Mouse (Mus musculus): ENCODE data around the gene Cacna1b. TPM values are rescaled to one million over a fixed set of nuclear protein-coding genes. Genes with fewer than 3 reads are reported as not detected.

The Cacna1b gene
- total and polyA plus RNA-seq, 2 experiments from 2014 or later: 0.31 TPM; not detected in 1

DNA sequence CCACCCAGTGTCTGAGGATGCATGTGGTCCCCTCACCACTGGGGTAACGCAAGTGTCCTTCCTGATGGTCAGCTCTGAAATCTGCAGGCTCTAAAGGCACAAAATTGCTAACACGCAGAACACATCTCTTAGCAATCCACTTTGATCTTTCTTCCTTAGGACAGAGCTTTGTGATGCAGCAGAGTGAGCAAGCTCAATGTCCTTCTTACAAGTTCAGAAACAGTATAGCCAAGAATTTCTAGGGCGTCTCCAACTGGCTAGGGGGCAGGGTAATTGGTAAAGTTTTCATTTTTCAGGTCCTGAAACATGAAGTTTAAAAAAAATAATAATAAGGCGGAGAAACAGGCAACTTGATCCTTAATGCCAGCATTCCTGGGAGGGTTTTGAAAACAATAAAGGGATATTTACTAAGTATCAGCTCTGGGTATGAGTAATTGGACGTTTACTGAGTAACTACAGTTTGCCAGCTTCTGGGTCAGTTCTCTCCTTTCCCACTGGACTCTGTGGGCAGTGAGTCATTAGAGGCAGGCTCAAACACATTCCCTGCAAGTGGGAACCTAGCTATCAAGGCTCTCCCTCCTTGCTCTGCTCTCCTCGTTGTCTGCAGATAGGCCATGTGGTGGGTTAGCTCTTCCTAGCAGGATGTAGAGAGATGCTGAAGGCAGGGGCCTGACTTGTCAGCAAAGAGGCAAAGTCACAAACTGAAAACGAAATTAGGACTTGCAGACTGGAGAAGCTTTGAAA, 200.2 kb downstream of the Cacna1b start:
- 69% methylated on average over 7 of the region's 7 CpGs for WGBS
- Histone ChIP-seq H3K36me3 (replicated peaks; ENCODE audit: control insufficient read depth, insufficient read depth, low read length) (no peaks in the 10 kb centered on the region), H3K4me2 (ENCODE audit: low read depth, low read length) (no peak overlapping the region), H3K9me3 (replicated peaks; ENCODE audit: control insufficient read depth, low read length) (no peaks in the 10 kb centered on the region), H3K4me1 (ENCODE audit: control insufficient read depth, insufficient read depth) (no peaks in the 10 kb centered on the region), H3K27ac (ENCODE audit: low read depth) (no peak overlapping the region), H3K4me3 (ENCODE audit: low read depth, low read length) (no peak overlapping the region), H3K9ac (replicated peaks; ENCODE audit: low read depth, low read length) (no peak overlapping the region), H3K27me3 (ENCODE audit: control insufficient read depth, insufficient read depth, low read length) (no peaks in the 10 kb centered on the region)
- DNase-seq (ENCODE audit: low spot score): no peak
- no peak for TF ChIP-seq EP300 (IDR thresholded peaks at IDR 0.05; ENCODE audit: low read depth)
- TF ChIP-seq CTCF (IDR thresholded peaks at IDR 0.05; ENCODE audit: low read depth): no peak
- ATAC-seq (ENCODE audit: insufficient read depth, low read depth): no peak

DNA sequence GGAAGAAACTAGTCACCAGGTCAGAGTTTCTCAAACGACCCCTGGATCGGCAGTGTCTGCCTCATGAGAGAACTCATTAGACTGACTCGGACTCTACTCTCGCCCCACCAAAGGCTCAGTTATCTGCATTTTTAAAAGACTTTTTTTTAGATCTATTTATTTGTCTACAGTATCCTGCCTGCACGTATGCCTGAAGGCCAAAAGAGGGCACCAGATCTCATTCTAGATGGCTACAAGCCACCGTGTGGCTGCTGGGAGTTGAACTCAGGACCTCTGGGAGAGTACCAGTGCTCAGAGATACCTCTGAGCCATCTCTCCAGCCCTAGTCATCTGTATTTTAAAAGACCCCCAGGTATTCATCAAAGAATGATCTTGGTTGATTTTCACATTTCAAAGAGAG, 201.0 kb downstream of the Cacna1b start:
- no peaks in the 10 kb centered on the region for H3K9me3 ChIP-seq (replicated peaks; ENCODE audit: control insufficient read depth, low read length)
- 75% methylated on average over 6 of the region's 6 CpGs for WGBS

DNA sequence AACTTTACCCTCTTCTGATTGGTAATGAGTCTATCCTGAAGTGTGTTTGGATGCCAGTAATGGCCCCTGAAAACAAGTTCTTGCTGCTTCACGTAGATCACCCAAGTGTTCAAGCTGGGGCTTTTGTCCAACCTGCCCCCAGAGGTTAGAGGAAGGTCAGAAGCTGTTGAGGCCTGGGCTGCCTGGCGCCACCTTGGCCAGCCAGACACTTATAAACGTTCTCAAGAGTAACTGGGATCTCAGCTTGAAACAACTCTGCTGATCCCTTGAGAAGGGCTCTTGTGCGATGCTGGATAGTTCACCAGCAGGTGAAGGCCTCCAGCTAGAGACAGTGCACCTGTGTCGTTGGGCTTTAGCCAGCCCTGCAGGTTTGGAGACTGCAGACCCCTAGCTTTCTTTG, 202.8 kb downstream of the Cacna1b start:
- H3K36me3 ChIP-seq (replicated peaks; ENCODE audit: control insufficient read depth, insufficient read depth, low read length): no peaks in the 10 kb centered on the region
- TF ChIP-seq CTCF (IDR thresholded peaks at IDR 0.05; ENCODE audit: low read depth): no peak
- TF ChIP-seq EP300 (IDR thresholded peaks at IDR 0.05; ENCODE audit: low read depth): no peak
- no peak for DNase-seq (ENCODE audit: low spot score)
- H3K27me3 ChIP-seq (ENCODE audit: control insufficient read depth, insufficient read depth, low read length): no peaks in the 10 kb centered on the region
- peaks cover 13% of the 10 kb centered on the region for H3K4me1 ChIP-seq (ENCODE audit: control insufficient read depth, insufficient read depth)
- no peak overlapping the region for H3K27ac ChIP-seq (ENCODE audit: low read depth)
- no peak overlapping the region for H3K4me2 ChIP-seq (ENCODE audit: low read depth, low read length)
- H3K4me3 ChIP-seq (ENCODE audit: low read depth, low read length): no peak overlapping the region
- H3K9me3 ChIP-seq (replicated peaks; ENCODE audit: control insufficient read depth, low read length): no peaks in the 10 kb centered on the region
- no peak overlapping the region for H3K9ac ChIP-seq (replicated peaks; ENCODE audit: low read depth, low read length)
- 66% methylated on average over 5 of the region's 5 CpGs for WGBS
- ATAC-seq (ENCODE audit: insufficient read depth, low read depth): no peak

More for the DNA sequence above, 201.0 kb downstream of the Cacna1b start:
- TF ChIP-seq CTCF (IDR thresholded peaks at IDR 0.05; ENCODE audit: low read depth): no peak
- no peak for TF ChIP-seq EP300 (IDR thresholded peaks at IDR 0.05; ENCODE audit: low read depth)
- DNase-seq (ENCODE audit: low spot score) (no peak), ATAC-seq (ENCODE audit: insufficient read depth, low read depth) (no peak)
- Histone ChIP-seq H3K9ac (replicated peaks; ENCODE audit: low read depth, low read length) (no peak overlapping the region), H3K4me2 (ENCODE audit: low read depth, low read length) (no peak overlapping the region), H3K4me3 (ENCODE audit: low read depth, low read length) (no peak overlapping the region), H3K36me3 (replicated peaks; ENCODE audit: control insufficient read depth, insufficient read depth, low read length) (no peaks in the 10 kb centered on the region), H3K27ac (ENCODE audit: low read depth) (no peak overlapping the region), H3K4me1 (ENCODE audit: control insufficient read depth, insufficient read depth) (peaks cover 3% of the 10 kb centered on the region), H3K27me3 (ENCODE audit: control insufficient read depth, insufficient read depth, low read length) (no peaks in the 10 kb centered on the region)

DNA sequence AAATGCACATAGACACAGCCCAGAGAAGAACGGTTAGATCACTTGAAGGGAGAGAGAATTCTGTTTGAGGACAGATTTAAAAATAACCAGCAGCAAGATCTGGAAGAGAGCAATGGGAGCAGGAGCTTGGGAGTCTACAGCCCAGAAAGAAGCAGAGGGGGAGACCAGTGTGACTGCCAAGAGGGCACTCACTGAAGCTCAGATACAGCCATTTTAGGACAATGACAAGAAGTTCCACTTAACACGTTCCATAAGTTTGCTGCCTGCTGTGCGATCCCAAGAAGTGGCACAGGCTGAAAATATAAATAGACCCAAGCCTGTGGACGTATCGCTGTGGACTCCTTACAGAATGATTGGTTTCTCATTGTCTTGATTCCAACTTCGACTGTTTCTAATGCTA, 206.6 kb downstream of the Cacna1b start:
- 42% methylated on average over 6 of the region's 6 CpGs for WGBS
- Histone ChIP-seq H3K4me2 (ENCODE audit: low read depth, low read length) (peak overlapping the region; percentile 31), H3K4me1 (ENCODE audit: control insufficient read depth, insufficient read depth) (peaks cover 27% of the 10 kb centered on the region), H3K9me3 (replicated peaks; ENCODE audit: control insufficient read depth, low read length) (no peaks in the 10 kb centered on the region), H3K9ac (replicated peaks; ENCODE audit: low read depth, low read length) (no peak overlapping the region), H3K4me3 (ENCODE audit: low read depth, low read length) (no peak overlapping the region), H3K27me3 (ENCODE audit: control insufficient read depth, insufficient read depth, low read length) (no peaks in the 10 kb centered on the region), H3K36me3 (replicated peaks; ENCODE audit: control insufficient read depth, insufficient read depth, low read length) (no peaks in the 10 kb centered on the region), H3K27ac (ENCODE audit: low read depth) (peak overlapping the region; percentile 85)
- ATAC-seq (ENCODE audit: insufficient read depth, low read depth): peak; percentile 88
- DNase-seq (ENCODE audit: low spot score): peak; percentile 78
- TF ChIP-seq CTCF (IDR thresholded peaks at IDR 0.05; ENCODE audit: low read depth) (no peak), EP300 (IDR thresholded peaks at IDR 0.05; ENCODE audit: low read depth) (no peak)

DNA sequence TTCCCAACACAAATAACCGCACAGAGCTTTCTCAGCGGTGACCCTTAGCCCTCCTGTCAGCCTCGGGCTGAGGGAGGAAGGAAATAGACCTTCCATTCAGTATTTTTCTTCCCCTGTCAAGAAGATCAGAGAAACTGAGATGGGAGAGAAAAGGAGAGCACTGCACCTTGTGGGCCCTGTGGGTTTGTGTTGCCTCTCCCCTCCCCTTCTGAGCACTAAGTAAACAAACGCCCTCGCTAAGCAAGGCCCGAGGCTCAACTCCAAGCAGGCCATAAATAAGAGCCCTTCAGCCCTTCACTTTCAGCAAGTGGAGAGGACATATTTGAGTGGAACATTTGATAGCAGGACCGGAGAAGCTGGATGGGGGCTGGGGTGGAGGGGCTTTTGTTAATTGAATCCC, 209.0 kb downstream of the Cacna1b start:
- H3K27ac ChIP-seq (ENCODE audit: low read depth): 0 out of 2 replicates have a peak overlapping the region, but pooled peaks have one; percentile 7
- 22% methylated on average over 7 of the region's 7 CpGs for WGBS
- peaks cover 27% of the 10 kb centered on the region for H3K4me1 ChIP-seq (ENCODE audit: control insufficient read depth, insufficient read depth)
- no peaks in the 10 kb centered on the region for H3K36me3 ChIP-seq (replicated peaks; ENCODE audit: control insufficient read depth, insufficient read depth, low read length)
- no peaks in the 10 kb centered on the region for H3K9me3 ChIP-seq (replicated peaks; ENCODE audit: control insufficient read depth, low read length)
- H3K9ac ChIP-seq (replicated peaks; ENCODE audit: low read depth, low read length): no peak overlapping the region
- no peak overlapping the region for H3K4me3 ChIP-seq (ENCODE audit: low read depth, low read length)
- ATAC-seq (ENCODE audit: insufficient read depth, low read depth): no peak
- DNase-seq (ENCODE audit: low spot score): peak; percentile 14
- H3K27me3 ChIP-seq (ENCODE audit: control insufficient read depth, insufficient read depth, low read length): no peaks in the 10 kb centered on the region
- TF ChIP-seq CTCF (IDR thresholded peaks at IDR 0.05; ENCODE audit: low read depth) (no peak), EP300 (IDR thresholded peaks at IDR 0.05; ENCODE audit: low read depth) (no peak)
- no peak overlapping the region for H3K4me2 ChIP-seq (ENCODE audit: low read depth, low read length)

Other genes with a start within 250 kb of the Cacna1b start
- gene Ehmt1, start 156.5 kb upstream of the Cacna1b start, total RNA-seq (2014; rRNA removed; ENCODE audit: low replicate concordance): 36.8 and 49.8 TPM in 2 replicates
- gene Ehmt1, start 156.5 kb upstream of the Cacna1b start, polyA plus RNA-seq (2015; fragmentation: Nextera tagmentation; extraction: Ambion mirVana): 30.6 and 34.7 TPM in 2 replicates
- 11.9 and 23.9 TPM in 2 replicates for gene Arrdc1, start 172.1 kb upstream of the Cacna1b start, total RNA-seq (2014; rRNA removed; ENCODE audit: low replicate concordance)
- gene Arrdc1, start 172.1 kb upstream of the Cacna1b start, polyA plus RNA-seq (2015; fragmentation: Nextera tagmentation; extraction: Ambion mirVana): 10.2 and 12.2 TPM in 2 replicates
- gene Zmynd19, start 186.6 kb upstream of the Cacna1b start, total RNA-seq (2014; rRNA removed; ENCODE audit: low replicate concordance): 5.9 and 21.3 TPM in 2 replicates
- gene Zmynd19, start 186.6 kb upstream of the Cacna1b start, polyA plus RNA-seq (2015; fragmentation: Nextera tagmentation; extraction: Ambion mirVana): 5.6 and 6.0 TPM in 2 replicates
- 17.7 and 24.8 TPM in 2 replicates for gene Dph7, start 199.2 kb upstream of the Cacna1b start, total RNA-seq (2014; rRNA removed; ENCODE audit: low replicate concordance)
- gene Dph7, start 199.2 kb upstream of the Cacna1b start, polyA plus RNA-seq (2015; fragmentation: Nextera tagmentation; extraction: Ambion mirVana): 10.2 and 11.7 TPM in 2 replicates
- gene Mrpl41, start 211.9 kb upstream of the Cacna1b start, total RNA-seq (2014; rRNA removed; ENCODE audit: low replicate concordance): 62.3 and 69.5 TPM in 2 replicates
- gene Mrpl41, start 211.9 kb upstream of the Cacna1b start, polyA plus RNA-seq (2015; fragmentation: Nextera tagmentation; extraction: Ambion mirVana): 194 and 197 TPM in 2 replicates
- gene Pnpla7, start 212.9 kb upstream of the Cacna1b start, total RNA-seq (2014; rRNA removed; ENCODE audit: low replicate concordance): 10.0 and 19.5 TPM in 2 replicates
- gene Pnpla7, start 212.9 kb upstream of the Cacna1b start, polyA plus RNA-seq (2015; fragmentation: Nextera tagmentation; extraction: Ambion mirVana): 9.5 and 10.9 TPM in 2 replicates

Measured in heart, postnatal 0 days (tissue).